Mouse (Mus musculus) liver, embryonic 14.5 days (tissue): ENCODE measurements around the gene Cdc37l1. TPM values are rescaled to one million over a fixed set of nuclear protein-coding genes. Genes with fewer than 3 reads are reported as not detected.

Source experiments
- ATAC-seq: fragments of 200-750 bp; cut with Nextera tagmentation; 2 replicates; pipeline ENCODE4 v1.8.0; 2017; ENCODE audit warnings: moderate number of reproducible peaks, mild to moderate bottlenecking, moderate library complexity; ENCODE audit not compliant: insufficient read depth
- DNase-seq, 3 experiments: peaks; one replicate each; pipeline ENCODE4 v3.0.0-alpha.2; 2012 to 2013; ENCODE audit warnings: low read depth in 3 of 3, low spot score in 3 of 3
- H3K27ac ChIP-seq: fragments of 300-500 bp; sonication (generic); 2 replicates; pipeline ENCODE4 v1.5.1; 2014; ENCODE audit warnings: moderate library complexity, mild to moderate bottlenecking, control low read depth, inconsistent platforms
- H3K27me3 ChIP-seq: fragments of 300-500 bp; sonication (generic); 2 replicates; pipeline ENCODE4 v1.6.1; 2014; ENCODE audit warnings: mild to moderate bottlenecking, low read length, moderate library complexity; ENCODE audit not compliant: control insufficient read depth, insufficient read depth
- H3K36me3 ChIP-seq: fragments of 300-500 bp; sonication (generic); replicated peaks from 2 replicates; pipeline ENCODE4 v1.6.1; 2014; ENCODE audit warnings: low read depth; ENCODE audit not compliant: control insufficient read depth, insufficient read depth
- H3K4me1 ChIP-seq, 2 experiments: fragments of 200-500 bp in 1 of 2; fragments of 300-500 bp in 1 of 2; sonication (generic) in 1 of 2; replicated peaks; 2 replicates each; pipeline ENCODE4 v1.6.1; 2012 to 2014; ENCODE audit warnings: antibody characterized with exemption in 1 of 2, inconsistent platforms in 1 of 2, low read length in 1 of 2; ENCODE audit not compliant: control insufficient read depth in 2 of 2, insufficient read depth in 2 of 2
- H3K4me2 ChIP-seq: fragments of 300-500 bp; sonication (generic); 2 replicates; pipeline ENCODE4 v1.6.1; 2014; ENCODE audit warnings: low read depth, mild to moderate bottlenecking, control low read depth, moderate library complexity
- H3K4me3 ChIP-seq, 2 experiments: fragments of 200-500 bp in 1 of 2; fragments of 300-500 bp in 1 of 2; sonication (generic) in 1 of 2; 2 replicates each; pipeline ENCODE4 v1.5.1; 2012 to 2014; ENCODE audit warnings: low read depth in 2 of 2, low read length in 2 of 2, mild to moderate bottlenecking in 2 of 2, control low read depth in 1 of 2, inconsistent platforms in 1 of 2, moderate library complexity in 1 of 2; ENCODE audit not compliant: insufficient read depth in 1 of 2
- H3K9ac ChIP-seq: fragments of 300-500 bp; sonication (generic); replicated peaks from 2 replicates; pipeline ENCODE4 v1.6.1; 2014; ENCODE audit warnings: mild to moderate bottlenecking, control low read depth, moderate library complexity
- H3K9me3 ChIP-seq: fragments of 300-500 bp; sonication (generic); 2 replicates; pipeline ENCODE4 v1.6.1; 2016; ENCODE audit warnings: low read length, mixed read lengths; ENCODE audit not compliant: control insufficient read depth
- CTCF ChIP-seq: IDR thresholded peaks from 2 replicates; pipeline ENCODE4 v1.5.1; 2016; ENCODE audit warnings: antibody characterized with exemption, low read depth, control low read depth
- EP300 ChIP-seq: IDR thresholded peaks from 2 replicates; pipeline ENCODE4 v1.6.1; 2016; ENCODE audit warnings: antibody characterized with exemption, low read depth
- WGBS: fragments of 180-500 bp; shearing (Covaris S2); extraction: QIAGEN DNeasy Blood & Tissue Kit; methylation state at CpG from one replicate; pipeline ENCODE4 v1.1.7; 2014; ENCODE audit not compliant: insufficient replicate concordance; 5-methylcytosine and 5-hydroxymethylcytosine counted together
- polyA plus RNA-seq, 2 experiments: library from polyadenylated mRNA; depleted of rRNA in 1 of 2; stranded (reverse) in 1 of 2; unstranded in 1 of 2; fragments of >200 nt; fragmentation: Nextera tagmentation in 1 of 2; extraction: Ambion mirVana in 1 of 2; gene quantifications; 2 replicates each; pipeline versions ENCODE4 v1.2.1 to v1.2.3; 2012 to 2014

Cdc37l1 gene
- polyA plus RNA-seq, 2 experiments: 8.3 to 8.7 TPM

DNA sequence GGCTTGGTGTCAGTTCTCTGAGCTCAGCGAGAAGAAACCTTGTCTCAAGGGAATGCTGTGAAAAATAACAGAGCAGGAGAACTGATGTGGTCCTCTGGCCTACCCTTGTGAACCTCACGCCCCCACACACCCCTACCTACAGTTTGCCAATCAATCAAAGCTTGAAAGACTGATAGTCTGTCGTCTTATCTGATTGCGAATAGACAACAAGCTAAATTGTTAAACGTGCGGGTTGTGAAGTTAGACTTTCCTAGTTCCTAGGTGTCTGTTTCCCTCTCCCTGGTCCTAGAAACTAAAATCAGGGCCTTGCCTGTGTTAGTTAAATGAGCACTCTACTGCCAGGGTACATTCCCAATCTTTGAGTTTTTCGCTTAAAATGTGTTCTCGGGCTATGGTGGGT is 637 bp upstream of the Cdc37l1 start:
- Histone ChIP-seq H3K9me3 (no peaks in the 10 kb centered on the region), H3K4me3 (peak overlapping the region; percentile 69 to 74), H3K9ac (peak overlapping the region; percentile 69), H3K4me1 (peaks cover 7 to 15% of the 10 kb centered on the region in 2 experiments), H3K27me3 (no peaks in the 10 kb centered on the region), H3K27ac (no peak overlapping the region), H3K36me3 (peaks cover under 1% of the 10 kb centered on the region; the same call in 1 of the 2 replicates), H3K4me2 (peak overlapping the region; percentile 82)
- TF ChIP-seq CTCF (no peak), EP300 (no peak)
- WGBS: 49% methylated on average over 8 of the region's 8 CpGs
- peak in 1 of 3 experiments; percentile 4 for DNase-seq
- no peak for ATAC-seq

DNA sequence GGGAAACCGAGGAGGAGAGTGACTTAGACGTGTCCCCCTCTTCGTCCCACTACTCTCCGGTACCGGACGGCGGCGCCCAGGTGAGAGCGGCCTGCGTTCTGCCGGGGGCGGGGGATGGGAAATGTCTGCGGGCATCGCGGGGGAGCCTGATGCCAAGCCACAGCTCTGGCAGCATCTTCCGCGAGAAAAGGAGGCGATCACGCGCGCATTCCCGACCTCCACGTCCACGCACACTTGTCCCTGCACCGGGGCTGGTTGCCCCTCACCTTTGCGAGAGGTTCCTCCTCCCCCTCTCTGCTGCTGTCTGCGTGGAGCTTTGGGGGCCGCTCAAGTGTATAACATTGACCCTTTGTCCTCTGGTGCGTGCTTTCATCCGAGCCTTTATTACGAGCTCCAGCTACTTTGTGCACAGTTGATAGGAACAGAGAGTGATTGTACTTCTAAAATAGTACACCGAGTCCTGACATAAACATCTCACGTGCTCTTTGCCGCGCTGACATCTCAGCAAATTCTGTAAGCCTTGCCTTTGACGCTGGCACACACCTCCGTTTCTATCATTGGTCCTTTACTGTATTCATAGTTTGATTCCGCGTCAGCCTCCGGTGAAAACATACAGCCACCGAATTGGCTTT is 554 bp downstream of the Cdc37l1 start:
- Histone ChIP-seq H3K27ac (peak overlapping the region; percentile 17), H3K36me3 (peaks cover 12% of the 10 kb centered on the region), H3K4me3 (peak overlapping the region; percentile 74 to 86), H3K9me3 (no peaks in the 10 kb centered on the region), H3K27me3 (no peaks in the 10 kb centered on the region), H3K9ac (peak overlapping the region; percentile 69), H3K4me2 (peak overlapping the region; percentile 82), H3K4me1 (peaks cover 7 to 15% of the 10 kb centered on the region in 2 experiments)
- TF ChIP-seq CTCF (no peak), EP300 (no peak)
- WGBS: under 1% methylated on average over 41 of the region's 41 CpGs
- DNase-seq (peak in 2 of 3 experiments; percentile 28 to 32), ATAC-seq (peak; percentile 61; the same call in 1 of the 2 replicates)

- Histone ChIP-seq H3K9ac (peak overlapping the region; percentile 69), H3K27ac (no peak overlapping the region), H3K4me2 (peak overlapping the region; percentile 82), H3K27me3 (no peaks in the 10 kb centered on the region), H3K9me3 (no peaks in the 10 kb centered on the region), H3K4me1 (peaks cover 7 to 15% of the 10 kb centered on the region in 2 experiments), H3K4me3 (peak overlapping the region; percentile 74 to 86), H3K36me3 (peaks cover 12% of the 10 kb centered on the region)
- ATAC-seq: no peak
- WGBS: 48% methylated on average over 5 of the region's 5 CpGs
- TF ChIP-seq EP300 (no peak), CTCF (no peak)
- DNase-seq: no peak
Measured at GRCm38 (mm10) chr19:28991391-28991790, 1.2 kb downstream of the Cdc37l1 start.

GRCm38 (mm10) chr19:28994870-28995269 is 4.7 kb downstream of the Cdc37l1 start:
- Histone ChIP-seq H3K4me1 (peaks cover 4 to 10% of the 10 kb centered on the region in 2 experiments), H3K27me3 (no peaks in the 10 kb centered on the region), H3K9me3 (no peaks in the 10 kb centered on the region), H3K36me3 (peaks cover 14% of the 10 kb centered on the region), H3K9ac (no peak overlapping the region), H3K4me2 (no peak overlapping the region), H3K4me3 (no peak overlapping the region), H3K27ac (no peak overlapping the region)
- TF ChIP-seq CTCF (no peak), EP300 (no peak)
- ATAC-seq: no peak
- DNase-seq: no peak
- WGBS: 77% methylated on average over 7 of the region's 7 CpGs

- DNase-seq (no peak), ATAC-seq (no peak)
- no peaks in the 10 kb centered on the region for H3K9me3 ChIP-seq
- no peak overlapping the region for H3K4me2 ChIP-seq
- no peak overlapping the region for H3K4me3 ChIP-seq
- 48% methylated on average over 5 of the region's 5 CpGs for WGBS
- TF ChIP-seq CTCF (no peak), EP300 (no peak)
- H3K4me1 ChIP-seq: peaks cover 4 to 10% of the 10 kb centered on the region in 2 experiments
- no peak overlapping the region for H3K9ac ChIP-seq
- no peaks in the 10 kb centered on the region for H3K27me3 ChIP-seq
- H3K27ac ChIP-seq: no peak overlapping the region
- peaks cover 19% of the 10 kb centered on the region for H3K36me3 ChIP-seq
Measured at GRCm38 (mm10) chr19:28995366-28995765, 5.2 kb downstream of the Cdc37l1 start.
